Mouse (Mus musculus): ENCODE results near the gene Rogdi.
A peak's percentile ranks its signal among the peaks of the same experiment; 100 is the strongest.

Rogdi gene

GRCm38 (mm10) chr16:5013054-5013838 is at the start of gene Rogdi:
Gene Rogdi (minus strand): TSS chr16:5013553.
- DNase-seq (ENCODE audit: low spot score), result peak; percentile 99

GRCm38 (mm10) chr16:5058114-5058513 is 44.8 kb upstream of the Rogdi start:
- no peak for DNase-seq (ENCODE audit: low spot score)

- DNase-seq (ENCODE audit: low spot score), result peak; percentile 68
These were observed 37.1 kb upstream of the Rogdi start for GRCm38 (mm10) chr16:5050251-5051110.

- peak; percentile 100 for DNase-seq (ENCODE audit: low spot score)
These were observed 36.5 kb upstream of the Rogdi start, which contains the start of the genes Glyr1 and Ubn1 for GRCm38 (mm10) chr16:5049774-5050234. Gene Glyr1 (minus strand): TSS chr16:5049863. Gene Ubn1 (plus strand): TSS chr16:5050057.

- no peak for DNase-seq (ENCODE audit: low spot score)
These were observed 35.9 kb upstream of the Rogdi start for GRCm38 (mm10) chr16:5049182-5049773.

- DNase-seq (ENCODE audit: low spot score), result no peak
These were observed 32.0 kb upstream of the Rogdi start for GRCm38 (mm10) chr16:5045322-5045721.

GRCm38 (mm10) chr16:5036649-5037234 is 23.4 kb upstream of the Rogdi start:
- no peak for DNase-seq (ENCODE audit: low spot score)

- DNase-seq (ENCODE audit: low spot score), result no peak
These were observed 22.2 kb upstream of the Rogdi start for GRCm38 (mm10) chr16:5035591-5035990.

GRCm38 (mm10) chr16:5029847-5030246 is 16.5 kb upstream of the Rogdi start:
- no peak for DNase-seq (ENCODE audit: low spot score)

GRCm38 (mm10) chr16:5024021-5024420 is 10.7 kb upstream of the Rogdi start:
- no peak for DNase-seq (ENCODE audit: low spot score)

GRCm38 (mm10) chr16:5014578-5014977 is 1.2 kb upstream of the Rogdi start:
- DNase-seq (ENCODE audit: low spot score), result no peak

- peak; percentile 39 for DNase-seq (ENCODE audit: low spot score)
These were observed 1.0 kb downstream of the Rogdi start for GRCm38 (mm10) chr16:5012036-5013005.

- no peak for DNase-seq (ENCODE audit: low spot score)
These were observed 2.1 kb downstream of the Rogdi start for GRCm38 (mm10) chr16:5011285-5011684.

- no peak for DNase-seq (ENCODE audit: low spot score)
These were observed 2.9 kb downstream of the Rogdi start for GRCm38 (mm10) chr16:5010371-5010935.

GRCm38 (mm10) chr16:5008076-5008475 is 5.3 kb downstream of the Rogdi start:
- DNase-seq (ENCODE audit: low spot score), result no peak

GRCm38 (mm10) chr16:5007492-5007891 is 5.9 kb downstream of the Rogdi start:
- no peak for DNase-seq (ENCODE audit: low spot score)

GRCm38 (mm10) chr16:5007067-5007466 is 6.3 kb downstream of the Rogdi start, which contains the start of gene Smim22:
Gene Smim22 (plus strand): TSS chr16:5007288.
- DNase-seq (ENCODE audit: low spot score), result no peak

- no peak for DNase-seq (ENCODE audit: low spot score)
These were observed 12.7 kb downstream of the Rogdi start for GRCm38 (mm10) chr16:5000611-5001010.

GRCm38 (mm10) chr16:4998984-4999383 is 14.4 kb downstream of the Rogdi start:
- no peak for DNase-seq (ENCODE audit: low spot score)

GRCm38 (mm10) chr16:4997553-4997952 is 15.8 kb downstream of the Rogdi start, which contains the start of gene Sept12:
Gene Sept12 (minus strand): TSS chr16:4997852.
- no peak for DNase-seq (ENCODE audit: low spot score)

All from layer of hippocampus, adult 11-12 months (tissue).